Mouse (Mus musculus) midbrain, postnatal 0 days (tissue): ENCODE data around the gene Gbp10. TPM values are rescaled to one million over a fixed set of nuclear protein-coding genes. Genes with fewer than 3 reads are reported as not detected.
"Not testable (repeated sequence)": the region's sequence is repeated elsewhere in the genome, so short reads cannot be mapped to it uniquely, and the experiment has no call there.

Experiments
- ATAC-seq: fragments of 200-750 bp; cut with Nextera tagmentation; 2 replicates; pipeline ENCODE4 v1.8.0; 2017; ENCODE audit warnings: moderate number of reproducible peaks, mild to moderate bottlenecking, moderate TSS enrichment, moderate library complexity; ENCODE audit not compliant: low FRiP score
- DNase-seq: peaks from one replicate; pipeline ENCODE4 v3.0.0-alpha.2; 2015; ENCODE audit warnings: low spot score
- H3K27ac ChIP-seq: fragments of 300-500 bp; sonication (generic); 2 replicates; pipeline ENCODE4 v1.5.1; 2014; ENCODE audit warnings: low read depth, mild to moderate bottlenecking, low read length, mixed read lengths
- H3K27me3 ChIP-seq: fragments of 300-500 bp; sonication (generic); 2 replicates; pipeline ENCODE4 v1.6.1; 2014; ENCODE audit warnings: low read length, control low read depth, mixed read lengths; ENCODE audit not compliant: insufficient read depth
- H3K36me3 ChIP-seq: fragments of 300-500 bp; sonication (generic); 2 replicates; pipeline ENCODE4 v1.6.1; 2014; ENCODE audit warnings: low read length, control low read depth, mixed read lengths; ENCODE audit not compliant: insufficient read depth
- H3K4me1 ChIP-seq: fragments of 300-500 bp; sonication (generic); 2 replicates; pipeline ENCODE4 v1.6.1; 2014; ENCODE audit warnings: mild to moderate bottlenecking, control low read depth, antibody characterized with exemption, low read length, mixed read lengths; ENCODE audit not compliant: insufficient read depth
- H3K4me2 ChIP-seq: fragments of 300-500 bp; sonication (generic); 2 replicates; pipeline ENCODE4 v1.6.1; 2014; ENCODE audit warnings: low read depth, mild to moderate bottlenecking, low read length, mixed read lengths; ENCODE audit not compliant: poor library complexity, severe bottlenecking
- H3K4me3 ChIP-seq: fragments of 300-500 bp; sonication (generic); 2 replicates; pipeline ENCODE4 v1.5.1; 2014; ENCODE audit warnings: low read depth, mild to moderate bottlenecking, low read length, moderate library complexity
- H3K9ac ChIP-seq: fragments of 300-500 bp; sonication (generic); replicated peaks from 2 replicates; pipeline ENCODE4 v1.6.1; 2014; ENCODE audit warnings: mild to moderate bottlenecking, low read length, moderate library complexity, mixed read lengths; ENCODE audit not compliant: poor library complexity, severe bottlenecking
- H3K9me3 ChIP-seq: fragments of 300-500 bp; sonication (generic); 2 replicates; pipeline ENCODE4 v1.6.1; 2016; ENCODE audit warnings: low read length, control low read depth
- CTCF ChIP-seq: IDR thresholded peaks from 2 replicates; pipeline ENCODE4 v1.5.1; 2016; ENCODE audit warnings: antibody characterized with exemption, mild to moderate bottlenecking
- WGBS: fragments of 180-500 bp; shearing (Covaris S2); extraction: QIAGEN DNeasy Blood & Tissue Kit; methylation state at CpG from one replicate; pipeline ENCODE4 v1.1.7; 2014; 5-methylcytosine and 5-hydroxymethylcytosine counted together
- polyA plus RNA-seq: library from polyadenylated mRNA; unstranded; fragments of >200 nt; fragmentation: Nextera tagmentation; extraction: Ambion mirVana; gene quantifications from 2 replicates; pipeline ENCODE4 v1.2.1, GENCODE M21; 2015
- total RNA-seq: library from RNA; depleted of rRNA; stranded (reverse); fragments of >200 nt; gene quantifications from 2 replicates; pipeline ENCODE4 v1.2.3, GENCODE M21; 2014; rRNA removed

Gbp10 gene
- total RNA-seq (1.3 and 2.0 TPM in 2 replicates), polyA plus RNA-seq (0.62 and 1.6 TPM in 2 replicates)

DNA sequence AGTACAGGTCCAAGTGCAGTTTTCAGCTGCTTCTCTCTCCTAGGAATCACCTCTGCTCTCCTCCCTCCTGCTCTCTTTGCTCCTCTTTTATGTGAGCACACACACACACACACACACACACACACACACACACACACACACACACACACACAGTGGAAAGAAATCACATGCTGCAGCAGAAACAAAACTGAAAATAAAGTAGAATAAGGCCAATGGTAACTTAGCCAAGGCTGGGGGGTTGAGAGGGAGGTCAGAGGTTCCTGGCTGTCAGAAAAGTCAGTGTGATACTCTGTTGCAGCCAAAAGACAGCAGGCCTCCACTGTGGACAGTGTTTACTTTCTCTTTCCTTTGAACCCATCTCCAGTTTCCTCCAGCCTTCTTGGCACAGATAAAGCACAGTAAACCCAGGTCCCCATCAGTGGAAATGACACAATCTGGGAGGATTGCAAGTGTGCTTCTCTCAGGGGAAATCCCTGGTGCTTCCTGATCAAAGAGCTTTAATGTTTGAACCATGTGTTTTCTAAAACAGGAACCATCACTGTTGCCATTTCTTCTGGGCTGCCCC is at the start of gene Gbp10:
Gene Gbp10, minus strand, starts transcription at position 51 of the 565 bp plus-strand sequence.
- H3K36me3 ChIP-seq, H3K27me3 ChIP-seq, ATAC-seq, H3K27ac ChIP-seq, H3K9ac ChIP-seq, H3K4me1 ChIP-seq, H3K4me2 ChIP-seq, H3K4me3 ChIP-seq, H3K9me3 ChIP-seq: not testable (repeated sequence)
- peak; percentile 47 for DNase-seq

DNA sequence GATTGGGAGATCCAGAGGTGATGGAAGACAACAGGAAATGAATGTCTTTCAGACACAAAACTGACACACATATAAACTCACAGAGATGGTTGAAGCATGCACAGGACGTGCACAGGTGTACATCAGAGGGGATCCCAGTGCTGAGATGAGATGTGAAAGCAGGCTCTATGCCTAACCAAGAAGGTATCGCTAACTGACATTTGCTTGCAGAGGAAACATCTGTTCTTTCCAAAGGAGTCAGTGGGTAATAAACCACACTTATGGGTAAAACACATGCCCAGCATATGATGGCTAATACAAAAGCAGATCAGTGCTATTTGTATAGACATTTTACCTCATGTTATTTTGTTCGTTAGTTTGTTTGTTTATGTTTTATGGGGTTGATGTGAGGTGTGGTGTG is 21.3 kb upstream of the Gbp10 start:
- ATAC-seq, DNase-seq: not testable (repeated sequence)
- no CpG with 5 or more reads among the region's 3 CpGs for WGBS

DNA sequence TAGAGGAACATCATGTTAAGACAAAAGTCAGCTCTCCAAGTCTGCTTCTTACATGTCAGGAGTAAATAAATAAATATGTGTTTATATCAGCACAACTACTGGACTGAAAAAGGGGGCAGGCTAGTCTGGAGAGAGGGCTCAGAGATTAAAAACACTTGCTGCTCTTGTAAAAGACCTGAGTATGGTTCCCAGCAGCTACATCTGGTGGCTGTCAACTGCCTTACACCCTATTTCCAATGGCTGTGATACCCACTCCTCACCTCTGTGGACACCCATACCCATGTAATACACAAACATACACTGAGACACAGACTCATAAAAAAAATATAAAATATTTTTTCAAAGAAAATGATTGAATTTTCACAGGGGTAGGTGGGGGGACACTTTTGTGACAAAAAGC is 13.2 kb upstream of the Gbp10 start:
- Histone ChIP-seq H3K4me3 (no peak overlapping the region), H3K9me3 (no peaks in the 10 kb centered on the region), H3K9ac (no peak overlapping the region), H3K4me2 (no peak overlapping the region), H3K4me1 (no peaks in the 10 kb centered on the region), H3K27me3 (no peaks in the 10 kb centered on the region), H3K27ac (no peak overlapping the region), H3K36me3 (no peaks in the 10 kb centered on the region)
- ATAC-seq (no peak), DNase-seq (peak; percentile 8)
- TF ChIP-seq CTCF: peak; percentile 47

More for the DNA sequence above, 21.3 kb upstream of the Gbp10 start:
- H3K4me3 ChIP-seq, H3K4me1 ChIP-seq, H3K4me2 ChIP-seq, H3K36me3 ChIP-seq, H3K27me3 ChIP-seq, H3K9me3 ChIP-seq, H3K9ac ChIP-seq, H3K27ac ChIP-seq: not testable (repeated sequence)

DNA sequence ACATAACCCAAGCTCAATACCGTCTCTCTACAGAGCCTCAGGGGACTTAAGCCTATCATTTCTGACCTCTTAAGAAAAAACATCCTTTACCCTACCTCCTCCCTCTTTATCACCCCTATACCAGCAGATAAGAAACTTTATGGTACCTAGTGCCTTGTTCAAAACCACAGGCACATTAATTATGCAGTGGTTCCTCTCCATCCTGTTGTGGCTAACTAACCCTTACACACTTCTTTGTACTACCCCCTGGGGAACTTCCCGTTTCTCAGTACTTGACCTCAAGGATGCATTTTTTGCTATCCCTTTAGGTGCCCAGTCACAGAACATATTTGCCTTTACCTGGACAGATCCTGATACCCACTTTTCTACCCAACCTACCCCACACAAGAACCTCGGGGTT is 5.4 kb upstream of the Gbp10 start:
- not testable (repeated sequence) for H3K9me3 ChIP-seq

DNA sequence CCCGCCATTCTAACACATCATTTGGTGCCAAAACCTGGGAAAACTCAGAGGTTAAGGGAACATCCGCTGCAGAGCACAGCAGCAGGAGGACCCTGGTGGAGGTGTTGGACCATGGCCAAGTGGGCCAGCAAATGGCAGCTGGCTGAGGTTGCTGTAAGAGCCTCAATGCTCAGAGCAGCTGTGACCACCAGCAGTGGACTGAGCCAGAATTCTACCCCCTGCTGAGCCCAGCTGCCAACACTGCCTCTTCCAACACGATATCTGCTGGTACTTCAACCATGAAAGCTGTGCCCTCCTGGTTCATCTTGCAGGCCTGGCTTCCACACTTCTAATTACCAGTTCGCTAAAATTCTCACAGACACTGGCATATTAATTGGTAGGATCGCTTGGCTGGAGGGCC is 1.6 kb upstream of the Gbp10 start:
- not testable (repeated sequence) for H3K36me3 ChIP-seq, H3K4me2 ChIP-seq, H3K4me1 ChIP-seq, H3K27me3 ChIP-seq, H3K4me3 ChIP-seq, H3K27ac ChIP-seq, H3K9ac ChIP-seq, H3K9me3 ChIP-seq
- 72% methylated on average over 5 of the region's 5 CpGs for WGBS
- DNase-seq: peak; percentile 55
- ATAC-seq: peak; percentile 34; the same call in 1 of the 2 replicates

More for the DNA sequence above, 5.4 kb upstream of the Gbp10 start:
- H3K4me1 ChIP-seq, H3K4me2 ChIP-seq, H3K9ac ChIP-seq, H3K27ac ChIP-seq, H3K36me3 ChIP-seq, DNase-seq, ATAC-seq, H3K4me3 ChIP-seq, H3K27me3 ChIP-seq: not testable (repeated sequence)
- 76% methylated on average over 3 of the region's 3 CpGs for WGBS

DNA sequence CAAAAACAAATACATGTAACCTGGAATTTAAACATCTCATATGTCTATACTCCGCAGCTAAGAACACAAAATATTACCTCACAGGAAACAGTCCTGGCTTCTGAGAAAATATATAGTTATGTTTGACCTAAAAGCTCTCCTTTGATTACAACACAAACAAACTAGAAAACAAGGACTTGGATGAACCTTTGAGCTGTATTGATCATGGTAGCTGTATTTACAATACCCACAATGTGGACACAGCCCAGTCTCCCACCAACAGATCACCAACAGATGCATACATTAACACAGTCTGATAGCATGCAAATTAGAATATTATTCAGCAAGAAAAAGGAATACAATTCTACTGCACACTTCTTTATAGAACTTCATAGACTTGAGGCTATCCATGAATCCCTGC is 931 bp downstream of the Gbp10 start:
- H3K4me1 ChIP-seq, H3K27ac ChIP-seq, H3K4me3 ChIP-seq, H3K4me2 ChIP-seq, ATAC-seq, H3K9me3 ChIP-seq, H3K9ac ChIP-seq, DNase-seq, H3K36me3 ChIP-seq, H3K27me3 ChIP-seq: not testable (repeated sequence)
- WGBS: 95% methylated on average over 1 of the region's 1 CpGs

DNA sequence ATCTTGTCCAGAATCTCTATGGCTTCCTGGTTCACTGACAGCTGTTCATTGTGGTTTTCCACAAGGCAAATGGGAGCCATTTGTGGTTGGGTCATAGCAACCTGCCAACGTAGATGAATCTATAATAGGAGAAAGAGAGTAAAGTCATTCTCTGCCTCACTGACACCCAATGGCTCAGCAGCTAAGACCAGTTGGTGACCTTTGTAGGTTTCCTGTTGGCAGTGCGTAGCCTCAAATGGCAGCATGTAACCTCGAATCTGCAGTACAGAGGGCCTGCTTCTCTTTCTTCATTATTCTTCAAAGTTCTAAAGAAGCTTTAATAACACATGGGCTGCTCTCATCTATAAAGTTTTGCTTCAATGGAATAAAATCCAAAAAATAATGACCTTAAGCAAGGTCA is 3.3 kb downstream of the Gbp10 start:
- ATAC-seq, H3K27me3 ChIP-seq, H3K36me3 ChIP-seq, H3K4me2 ChIP-seq, H3K4me3 ChIP-seq, H3K4me1 ChIP-seq, H3K9me3 ChIP-seq, H3K27ac ChIP-seq, H3K9ac ChIP-seq, DNase-seq: not testable (repeated sequence)
- 85% methylated on average over 3 of the region's 3 CpGs for WGBS

DNA sequence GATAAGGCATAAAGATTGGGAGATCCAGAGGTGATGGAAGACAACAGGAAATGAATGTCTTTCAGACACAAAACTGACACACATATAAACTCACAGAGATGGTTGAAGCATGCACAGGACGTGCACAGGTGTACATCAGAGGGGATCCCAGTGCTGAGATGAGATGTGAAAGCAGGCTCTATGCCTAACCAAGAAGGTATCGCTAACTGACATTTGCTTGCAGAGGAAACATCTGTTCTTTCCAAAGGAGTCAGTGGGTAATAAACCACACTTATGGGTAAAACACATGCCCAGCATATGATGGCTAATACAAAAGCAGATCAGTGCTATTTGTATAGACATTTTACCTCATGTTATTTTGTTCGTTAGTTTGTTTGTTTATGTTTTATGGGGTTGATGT is 30.4 kb downstream of the Gbp10 start:
- H3K4me1 ChIP-seq, H3K27ac ChIP-seq, H3K4me3 ChIP-seq, H3K9ac ChIP-seq, H3K9me3 ChIP-seq, H3K27me3 ChIP-seq, H3K4me2 ChIP-seq, H3K36me3 ChIP-seq, ATAC-seq, DNase-seq: not testable (repeated sequence)
- WGBS: no CpG with 5 or more reads among the region's 3 CpGs

DNA sequence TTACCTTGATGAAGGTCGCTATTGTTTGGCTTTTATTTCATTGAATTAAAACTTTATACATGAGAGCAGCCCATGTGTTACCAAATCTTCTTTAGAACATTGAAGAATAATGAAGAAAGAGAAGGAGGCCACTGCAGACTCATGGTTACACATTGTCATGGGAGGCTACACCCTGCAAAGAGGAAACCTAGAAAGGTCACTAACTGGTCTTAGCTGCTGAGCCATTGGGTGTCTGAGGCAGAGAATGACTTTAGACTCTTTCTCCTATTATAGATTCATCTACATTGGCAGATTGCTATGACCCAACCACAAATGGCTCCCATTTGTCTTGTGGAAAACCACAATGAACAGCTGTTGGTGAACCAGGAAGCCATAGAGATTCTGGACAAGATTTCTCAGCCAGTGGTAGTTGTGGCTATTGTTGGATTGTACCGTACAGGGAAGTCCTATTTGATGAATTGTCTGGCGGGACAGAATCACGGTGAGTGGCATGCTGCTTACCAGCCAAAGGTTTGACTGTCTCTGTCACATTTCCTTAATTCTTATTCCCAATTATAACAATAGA is 38.5 kb downstream of the Gbp10 start:
- not testable (repeated sequence) for H3K4me3 ChIP-seq, H3K27me3 ChIP-seq, H3K4me1 ChIP-seq, ATAC-seq, H3K36me3 ChIP-seq, H3K4me2 ChIP-seq, H3K9ac ChIP-seq, H3K27ac ChIP-seq, DNase-seq, H3K9me3 ChIP-seq
- 88% methylated on average over 4 of the region's 4 CpGs for WGBS
